Mouse (Mus musculus): ENCODE data around the gene Habp2. TPM values are rescaled to one million over a fixed set of nuclear protein-coding genes. Genes with fewer than 3 reads are reported as not detected.
"Not testable (repeated sequence)": the region's sequence is repeated elsewhere in the genome, so short reads cannot be mapped to it uniquely, and the experiment has no call there.

Habp2 gene
- polyA plus RNA-seq, 1 experiment, result 0.88 TPM

DNA sequence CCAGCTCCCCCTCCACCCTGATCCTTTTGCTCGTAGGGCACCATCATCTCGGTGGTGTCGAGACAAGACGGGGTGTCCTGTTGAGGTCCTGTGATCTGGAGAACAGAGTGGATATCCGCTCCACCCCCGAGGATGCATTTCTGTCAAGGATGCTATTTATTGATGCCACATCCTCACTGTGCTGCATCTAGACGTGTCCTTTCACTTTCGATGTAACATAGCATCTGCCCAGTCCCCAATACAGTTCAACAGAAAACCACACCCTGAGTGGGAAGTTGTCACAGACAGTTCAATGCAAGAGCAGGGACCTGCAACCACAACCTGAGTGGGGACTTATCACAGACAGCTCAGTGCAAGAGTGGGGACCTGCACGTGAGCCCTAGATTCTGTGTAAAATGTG lies 9.7 kb downstream of the Habp2 start:
- no peak for DNase-seq (ENCODE audit: low read depth)

DNA sequence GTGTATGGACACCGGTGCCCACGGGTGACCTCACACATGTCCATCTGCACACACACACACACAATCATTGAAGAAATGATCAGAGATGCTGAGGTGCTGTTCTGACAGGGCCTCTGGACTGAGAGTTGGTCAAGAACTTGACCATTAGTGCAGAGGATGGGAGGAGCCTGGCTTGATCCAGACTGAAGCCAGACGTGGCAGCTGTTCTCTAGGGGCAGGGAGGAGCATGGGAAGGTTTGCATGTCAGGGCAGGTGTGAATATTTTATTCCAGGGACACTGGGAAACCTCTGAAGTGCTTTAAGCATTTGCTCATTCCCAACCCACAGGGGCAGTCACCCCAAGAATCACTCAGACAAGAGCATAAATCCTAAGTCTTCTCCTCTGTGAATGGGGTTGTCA lies 10.3 kb downstream of the Habp2 start:
- no peak for DNase-seq (ENCODE audit: low read depth)

DNA sequence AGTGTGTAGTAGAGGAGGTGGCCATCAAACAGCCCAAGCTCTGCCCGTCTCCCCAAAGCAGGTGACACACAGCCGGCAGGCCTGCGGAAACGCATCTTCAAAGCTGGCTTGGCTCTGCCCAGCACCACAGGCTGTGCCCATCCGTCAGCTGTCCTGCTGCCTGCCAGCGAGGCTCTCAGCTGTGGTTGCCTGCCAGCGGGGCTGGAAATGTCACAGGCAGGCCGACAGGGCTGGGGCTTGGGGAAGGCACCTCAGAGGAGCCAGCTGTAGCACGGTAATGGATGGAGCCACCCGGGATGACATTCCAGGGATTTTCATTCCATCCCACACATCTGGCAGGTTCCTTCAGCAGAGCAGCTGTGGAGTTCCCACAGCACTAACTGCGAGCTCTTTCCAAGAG lies 13.9 kb downstream of the Habp2 start:
- DNase-seq (ENCODE audit: low read depth), result no peak

DNA sequence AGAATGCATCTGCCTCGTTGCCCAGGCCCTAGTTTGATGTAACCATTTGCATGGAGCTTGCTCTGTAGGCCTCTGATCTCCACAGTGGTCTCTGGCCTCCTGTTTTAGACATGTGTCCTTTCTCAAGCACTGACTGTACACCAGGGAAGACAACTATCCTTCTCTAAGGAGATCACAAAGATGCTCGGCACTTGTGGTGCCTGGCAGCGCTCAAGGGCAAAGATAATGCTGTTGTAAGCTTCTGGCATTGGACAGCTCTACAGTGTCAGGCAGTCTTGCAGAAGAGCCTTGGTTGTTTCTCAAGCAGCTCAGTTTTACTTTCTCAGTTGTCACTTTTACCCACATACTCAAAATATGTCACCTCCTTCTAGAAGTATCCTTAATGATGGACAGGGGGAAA lies 29.6 kb downstream of the Habp2 start:
- DNase-seq (ENCODE audit: low read depth), result no peak

DNA sequence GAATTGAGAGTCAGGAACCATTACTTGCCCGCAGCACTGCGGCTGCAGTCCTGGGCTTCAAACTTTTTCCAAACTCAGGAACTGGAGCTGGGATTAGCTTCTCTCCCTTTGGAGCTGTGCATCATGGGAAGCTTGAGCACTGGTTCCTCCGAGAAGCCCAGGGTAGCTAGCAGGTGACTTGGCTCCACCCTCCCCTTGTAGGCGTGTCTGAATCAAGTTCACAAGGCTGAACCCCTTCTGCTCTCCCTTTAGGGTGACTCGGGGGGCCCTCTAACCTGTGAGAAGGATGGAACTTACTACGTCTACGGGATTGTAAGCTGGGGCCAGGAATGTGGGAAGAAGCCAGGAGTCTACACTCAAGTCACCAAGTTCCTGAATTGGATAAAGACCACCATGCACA lies 32.3 kb downstream of the Habp2 start:
- DNase-seq (ENCODE audit: low read depth), result no peak

DNA sequence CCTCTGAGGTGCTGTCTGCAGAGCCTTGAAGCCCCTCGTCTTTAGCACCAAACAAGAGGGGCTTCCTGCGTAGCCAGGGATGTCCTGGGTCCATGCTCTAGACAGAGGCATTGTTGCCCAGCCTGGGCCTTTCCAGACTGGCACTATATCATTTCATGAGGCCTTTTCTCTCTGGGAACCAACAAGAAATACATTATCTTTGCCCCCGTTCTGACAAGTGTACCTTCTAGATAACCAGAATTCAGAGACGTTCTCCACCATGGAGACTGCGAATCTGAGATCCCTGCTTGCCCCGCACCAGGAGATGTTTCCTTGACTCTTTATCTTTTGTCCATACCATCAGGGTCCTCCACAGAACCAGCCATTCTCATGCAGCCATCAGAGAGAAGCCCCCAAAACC lies 32.7 kb downstream of the Habp2 start:
- no peak for DNase-seq (ENCODE audit: low read depth)

DNA sequence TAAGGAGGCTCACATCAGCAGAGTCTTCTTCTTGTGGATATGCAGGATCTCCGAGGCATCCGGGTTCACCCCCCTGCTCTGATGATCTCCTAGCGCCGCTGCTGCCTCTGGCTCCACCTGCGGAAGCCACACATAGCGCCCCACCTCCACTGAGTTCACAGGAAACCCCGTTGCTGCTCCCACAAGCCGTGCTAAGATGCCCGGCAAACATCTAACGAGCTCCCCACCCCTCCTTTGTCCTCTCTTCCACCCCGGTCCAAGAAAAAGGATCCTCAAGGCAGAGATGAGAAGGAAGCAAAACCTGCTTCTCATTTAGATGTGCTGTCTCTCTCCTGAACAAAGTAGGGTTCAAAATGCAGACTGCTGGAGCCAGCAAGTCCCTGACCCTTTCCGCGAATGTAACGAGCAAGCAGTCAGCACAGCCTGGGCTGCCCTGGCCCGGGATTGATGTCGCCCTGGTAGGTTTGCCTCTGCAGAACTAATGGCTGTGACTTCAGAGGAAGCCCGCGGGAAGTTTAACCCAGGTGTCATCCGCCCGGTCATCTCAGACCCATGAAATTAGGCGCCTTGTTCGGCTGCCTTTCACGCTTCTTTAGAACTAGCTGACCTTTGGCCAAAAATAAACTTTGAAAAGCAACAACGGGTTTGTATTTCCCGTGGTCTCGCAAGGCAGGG lies 33.4 kb downstream of the Habp2 start:
- no peak for DNase-seq (ENCODE audit: low read depth)

DNA sequence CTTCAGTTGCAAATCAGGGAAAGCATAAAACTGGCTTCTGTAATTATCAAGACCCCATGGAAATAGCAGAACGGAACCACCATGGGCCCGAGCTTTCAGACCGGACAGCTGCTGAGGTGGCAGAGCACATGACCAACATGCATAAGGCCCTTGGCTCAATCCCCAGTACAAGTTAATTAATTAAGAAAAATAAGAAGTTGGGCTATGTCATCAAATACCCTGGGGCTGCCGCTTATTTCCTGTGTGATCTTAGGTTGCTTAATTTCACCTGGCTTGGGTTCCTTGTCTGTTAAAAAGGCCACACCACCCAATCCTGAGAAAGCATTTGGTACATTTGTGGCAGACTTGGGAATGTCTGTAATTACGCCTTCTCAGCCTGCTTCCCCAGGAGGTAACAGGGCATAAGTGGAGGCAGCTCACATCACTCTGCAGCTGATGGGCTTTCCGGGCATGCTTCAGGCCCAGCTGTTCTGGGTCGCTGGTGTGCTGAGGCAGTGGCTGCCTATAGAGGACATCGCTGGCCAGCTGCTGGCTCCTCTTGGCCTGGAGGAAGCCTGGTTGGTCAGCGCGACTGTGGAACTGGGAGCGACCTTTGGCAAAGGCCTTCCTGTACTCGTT lies 34.5 kb downstream of the Habp2 start:
- DNase-seq (ENCODE audit: low read depth), result no peak

DNA sequence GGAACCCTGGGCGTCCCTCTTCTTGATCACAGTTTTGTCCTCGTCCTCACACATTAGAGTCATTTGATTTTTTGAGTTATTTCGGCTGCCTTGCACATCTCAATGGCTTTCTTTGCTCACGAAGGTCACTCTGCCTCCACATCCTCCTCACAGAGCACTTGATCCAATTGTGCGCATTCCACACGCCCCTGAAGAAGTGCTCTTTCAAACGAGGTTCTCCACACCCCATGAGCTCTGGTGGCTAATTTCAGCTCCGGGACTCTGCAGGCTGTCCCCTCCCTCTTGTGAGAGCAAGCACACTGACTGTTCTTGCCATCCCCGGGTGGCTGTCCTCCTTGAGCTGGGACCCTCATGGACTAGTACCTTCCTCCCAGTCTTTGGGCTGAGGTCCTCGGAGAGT lies 38.7 kb downstream of the Habp2 start:
- no peak for DNase-seq (ENCODE audit: low read depth)

DNA sequence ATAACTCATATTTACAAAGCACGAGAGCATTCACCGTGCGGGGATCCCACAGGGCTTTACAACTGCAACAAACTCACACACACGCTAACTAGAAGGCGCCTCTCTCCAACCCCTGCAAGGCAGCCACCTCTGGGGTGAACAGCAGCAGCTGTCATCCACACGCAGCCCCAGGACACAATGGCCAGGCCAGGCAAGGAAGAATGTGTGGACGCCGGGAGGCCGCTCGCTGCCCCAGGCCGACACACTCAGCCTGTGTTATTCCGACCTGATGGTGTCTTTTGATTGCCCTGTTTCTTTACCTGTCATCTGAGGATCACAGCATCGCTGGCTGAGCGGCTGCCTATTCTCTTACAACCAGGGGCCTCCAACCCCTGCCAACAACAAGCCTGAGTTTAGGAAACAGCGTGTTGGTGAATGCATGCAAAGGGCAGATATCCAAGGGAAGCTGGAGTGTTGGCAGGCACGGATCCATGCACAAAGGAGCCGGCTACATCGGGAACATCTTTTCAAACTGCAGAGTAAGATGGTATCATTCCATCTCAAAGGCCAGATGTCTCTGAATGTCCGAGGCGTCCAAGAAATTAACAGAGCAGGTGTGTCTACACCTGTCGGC lies 39.4 kb downstream of the Habp2 start:
- DNase-seq (ENCODE audit: low read depth), result no peak

DNA sequence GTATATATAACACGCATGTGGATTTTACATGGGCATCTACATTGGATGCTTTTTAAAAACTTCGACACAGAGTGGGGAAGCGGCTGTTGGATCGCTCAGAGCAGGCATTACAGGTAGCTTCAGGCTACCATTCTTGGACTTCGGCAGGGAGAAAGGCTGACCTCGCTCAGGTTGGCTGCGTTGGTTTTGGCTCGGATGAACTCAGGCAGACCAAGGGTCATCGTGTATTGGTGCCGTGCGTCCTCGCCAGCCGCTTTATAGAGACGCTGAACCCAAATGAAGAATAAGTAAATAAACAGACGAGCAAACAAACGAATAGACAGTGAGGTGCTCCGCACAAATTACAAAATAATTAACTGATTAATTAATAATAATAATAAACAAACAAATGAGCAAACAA lies 49.4 kb downstream of the Habp2 start:
- no peak for DNase-seq (ENCODE audit: low read depth)

DNA sequence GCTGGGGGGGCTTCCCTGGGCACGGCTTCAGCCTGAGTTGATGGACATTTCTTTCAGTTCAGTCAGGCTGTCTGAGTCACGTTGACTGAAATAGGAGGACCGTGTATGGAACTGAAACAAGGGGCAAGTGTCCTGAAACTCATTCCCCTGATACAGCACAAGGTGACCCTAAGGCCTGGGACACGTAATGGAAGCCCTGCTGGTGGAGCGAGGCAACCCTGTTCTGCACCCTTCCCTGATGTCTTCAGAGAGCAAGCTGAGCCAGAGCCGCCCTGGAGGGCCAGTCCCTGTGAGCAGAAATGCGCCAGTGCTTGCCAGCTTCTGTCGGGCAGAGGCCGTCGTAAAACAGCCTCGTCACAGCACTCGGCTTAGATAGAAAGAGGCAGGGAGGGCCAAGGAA lies 49.9 kb downstream of the Habp2 start:
- DNase-seq (ENCODE audit: low read depth), result no peak

DNA sequence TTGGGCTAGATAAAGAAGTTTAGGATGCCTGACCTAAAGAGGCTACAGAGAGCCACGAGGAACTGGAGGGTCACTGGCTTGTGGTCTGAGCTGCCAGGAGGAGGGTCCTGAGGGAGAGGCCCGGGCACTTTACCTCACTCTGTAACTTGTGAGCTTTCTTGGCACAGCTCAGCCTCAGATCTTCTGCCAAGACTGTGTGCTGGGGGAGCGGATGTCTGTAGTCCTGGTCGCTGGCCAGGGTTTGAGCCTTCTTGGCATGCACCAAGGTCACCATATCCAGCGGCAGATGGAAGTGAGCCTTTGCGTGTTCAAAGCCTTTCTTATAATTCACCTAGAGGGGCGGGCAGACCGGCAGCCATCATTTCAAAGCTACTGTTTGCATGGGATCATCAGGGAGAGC lies 55.1 kb downstream of the Habp2 start:
- no peak for DNase-seq (ENCODE audit: low read depth)

DNA sequence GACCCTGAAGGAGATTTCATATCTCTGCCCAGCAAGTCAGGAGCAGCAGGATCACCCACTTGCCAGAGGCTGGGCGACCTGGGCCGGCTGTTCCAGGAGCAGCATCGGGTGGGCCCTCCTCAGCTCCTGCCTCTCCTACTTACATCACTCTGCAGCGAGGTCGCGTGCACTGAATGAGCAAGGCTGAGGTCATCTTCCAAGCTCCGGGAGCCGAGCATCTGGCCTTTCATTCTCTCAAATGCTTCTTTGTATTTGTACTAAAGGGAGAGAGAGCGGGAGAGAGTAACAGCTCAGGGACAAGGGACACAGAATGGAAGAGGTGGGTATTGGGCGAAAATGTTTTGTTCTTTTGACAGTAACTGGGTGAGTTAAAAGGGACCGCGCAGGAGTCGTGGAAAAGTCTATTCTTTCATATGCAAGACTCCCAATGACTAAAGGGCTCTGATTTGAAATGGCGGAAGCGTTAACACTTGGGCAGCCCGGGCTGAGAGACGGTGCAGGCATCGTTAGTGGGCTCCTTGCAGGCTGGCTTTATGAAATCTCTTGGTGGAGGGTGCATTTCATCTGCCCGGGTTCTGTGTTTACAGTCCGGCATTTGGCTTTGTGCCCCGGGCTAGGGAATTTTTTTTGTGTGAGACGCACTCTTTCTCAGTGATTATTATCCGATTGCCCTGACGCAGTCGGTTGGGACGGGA lies 57.1 kb downstream of the Habp2 start:
- DNase-seq (ENCODE audit: low read depth), result no peak

DNA sequence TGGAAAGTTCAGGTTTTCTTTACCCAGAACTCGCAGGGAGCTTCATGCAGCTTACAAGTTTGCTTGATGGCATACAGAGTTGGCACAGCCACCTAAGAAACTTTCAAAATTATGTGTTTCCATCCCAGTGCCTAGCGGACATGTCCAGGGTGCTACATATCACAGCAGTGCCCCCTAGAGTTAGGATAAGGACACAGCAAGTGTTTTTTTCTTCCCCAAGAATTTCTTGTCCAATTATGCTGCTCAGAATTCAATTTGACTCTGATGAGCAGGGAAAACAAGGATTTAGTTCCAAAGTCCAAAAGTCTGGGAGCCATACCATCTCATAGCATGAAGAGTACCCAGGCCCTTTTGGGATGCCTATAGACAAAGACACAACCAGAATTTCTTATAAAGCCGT lies 59.1 kb downstream of the Habp2 start:
- no peak for DNase-seq (ENCODE audit: low read depth)

DNA sequence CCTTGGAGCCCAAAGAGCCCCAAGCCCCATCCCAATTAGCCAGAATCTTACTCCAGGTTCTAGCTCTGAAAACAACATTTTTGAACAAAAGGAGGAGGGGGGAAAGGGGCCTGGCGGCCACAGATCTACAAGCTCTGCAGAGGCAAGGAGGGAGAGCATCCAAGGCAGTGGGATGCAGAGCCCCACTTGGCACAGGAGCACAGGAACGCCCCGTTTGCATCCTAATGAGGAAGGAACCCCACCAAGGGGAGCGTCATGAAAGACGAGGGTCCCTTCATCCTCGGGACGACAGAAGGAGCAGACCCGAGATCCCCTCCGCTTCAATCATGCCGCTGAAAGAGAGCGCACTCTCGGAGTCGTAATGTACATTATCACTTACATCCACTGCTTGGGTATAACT lies 59.8 kb downstream of the Habp2 start:
- no peak for DNase-seq (ENCODE audit: low read depth)

DNA sequence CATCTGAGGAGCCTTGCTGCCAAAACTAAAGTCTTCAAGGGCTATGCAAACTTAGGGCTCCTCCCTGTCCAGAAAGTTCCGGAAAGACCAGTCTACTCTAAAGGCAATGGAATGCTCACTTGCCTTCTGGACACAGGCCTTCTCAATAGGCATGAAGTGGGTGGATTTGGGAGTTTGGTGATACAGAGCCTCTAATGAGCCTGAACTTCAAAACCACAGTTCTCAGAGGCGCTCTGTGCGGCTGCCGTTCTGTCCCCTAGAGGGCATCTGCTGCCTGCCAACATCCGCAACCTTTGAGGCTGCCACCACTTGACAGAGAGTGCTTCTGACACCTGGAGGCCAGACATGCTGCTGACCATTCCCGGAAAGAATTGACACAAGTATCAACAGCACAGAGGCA lies 62.4 kb downstream of the Habp2 start:
- no peak for DNase-seq (ENCODE audit: low read depth)

DNA sequence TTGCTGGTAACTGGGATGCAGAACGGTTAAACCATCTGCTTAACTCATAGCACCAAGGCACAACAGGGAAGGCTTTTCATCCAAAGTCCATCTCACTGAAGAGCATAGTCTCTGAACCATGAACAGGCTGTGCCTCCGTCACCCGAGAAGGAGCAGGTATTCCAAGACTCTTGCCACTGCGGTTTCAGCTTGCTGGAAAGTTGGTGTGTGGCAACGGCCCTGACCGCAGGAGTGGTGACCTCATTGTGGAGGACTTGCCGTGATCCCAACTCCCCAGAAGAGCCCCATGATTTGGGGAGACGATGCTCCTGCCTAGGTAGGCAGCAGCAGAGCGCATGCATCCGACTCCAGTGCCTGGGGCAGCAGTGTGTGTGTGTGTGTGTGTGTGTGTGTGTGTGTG lies 66.8 kb downstream of the Habp2 start:
- no peak for DNase-seq (ENCODE audit: low read depth)

DNA sequence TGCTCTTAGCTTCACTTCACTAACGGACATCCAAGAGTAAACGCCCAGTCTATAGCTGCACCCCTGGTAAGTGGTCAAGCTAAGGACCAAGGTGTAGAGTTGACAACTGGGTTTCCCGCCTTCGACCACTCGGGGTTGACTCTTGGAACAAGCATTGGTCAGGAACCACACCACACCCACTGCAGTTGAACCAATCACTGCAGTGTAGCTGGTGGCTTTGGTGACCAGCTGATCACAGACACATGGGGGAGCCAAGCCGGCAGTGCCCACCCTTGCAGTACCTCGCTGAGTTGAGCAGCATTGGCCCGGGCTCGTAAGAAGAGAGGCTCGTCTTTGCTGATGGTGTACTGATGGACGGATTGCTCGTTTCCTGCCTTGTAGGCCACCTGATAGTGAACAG lies 68.3 kb downstream of the Habp2 start:
- DNase-seq (ENCODE audit: low read depth), result no peak

DNA sequence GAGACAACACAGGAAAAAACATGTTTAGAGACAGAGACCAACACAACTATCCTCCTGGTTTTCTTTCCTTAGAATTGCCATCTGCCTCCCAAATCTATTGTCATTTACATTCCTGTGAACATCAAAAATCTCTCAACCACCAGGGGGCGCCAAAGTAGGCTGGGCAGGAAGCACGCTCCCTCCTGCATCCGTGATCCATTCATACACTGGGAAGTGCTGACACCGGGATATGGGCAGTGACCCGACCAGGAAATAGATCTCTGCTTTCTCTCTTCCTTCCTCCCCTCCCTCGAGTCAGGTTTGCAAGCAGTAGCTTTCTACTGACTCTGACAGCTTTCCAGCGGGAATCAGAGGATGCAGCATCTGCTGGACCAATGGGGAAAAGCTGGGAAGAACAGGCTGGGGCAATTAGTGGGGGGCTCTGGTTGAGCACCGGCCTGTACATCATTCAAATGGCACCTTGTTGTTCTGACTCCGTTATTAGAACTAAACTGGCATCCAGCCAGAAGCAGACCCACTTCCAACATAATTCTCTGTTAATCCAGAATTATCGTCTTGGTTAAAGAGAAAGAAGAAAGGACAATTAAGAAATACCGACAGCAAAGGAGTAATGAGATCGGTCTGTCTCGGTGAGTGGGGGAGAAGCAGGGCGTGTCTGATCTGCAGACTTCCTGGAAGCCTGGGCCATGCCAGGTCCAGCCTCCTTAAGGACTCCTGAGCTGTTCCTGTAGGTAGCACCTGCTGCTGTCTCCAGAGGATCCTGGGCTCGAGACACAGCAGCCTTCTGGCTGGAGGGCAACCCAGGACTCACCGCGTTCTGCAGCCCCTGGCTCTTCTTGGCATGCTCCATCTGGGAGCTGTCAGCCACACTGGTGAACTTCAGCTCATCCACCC lies 69.8 kb downstream of the Habp2 start:
- no peak for DNase-seq (ENCODE audit: low read depth)

DNA sequence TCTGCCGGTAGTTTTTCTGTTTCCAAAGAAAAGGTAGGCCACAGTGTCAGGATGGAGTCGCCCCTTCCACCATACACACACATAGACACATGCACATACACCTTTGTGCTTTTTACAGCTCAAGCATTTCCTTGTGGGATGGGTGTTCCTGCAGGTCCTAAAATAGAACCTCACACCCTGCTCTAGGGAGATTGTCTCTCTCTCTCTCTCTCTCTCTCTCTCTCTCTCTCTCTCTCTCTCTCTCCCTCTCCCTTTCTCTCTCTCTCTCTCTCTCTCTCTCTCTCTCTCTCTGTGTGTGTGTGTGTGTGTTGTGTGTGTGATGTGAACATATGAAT lies 70.4 kb downstream of the Habp2 start:
- DNase-seq (ENCODE audit: low read depth), result not testable (repeated sequence)

DNA sequence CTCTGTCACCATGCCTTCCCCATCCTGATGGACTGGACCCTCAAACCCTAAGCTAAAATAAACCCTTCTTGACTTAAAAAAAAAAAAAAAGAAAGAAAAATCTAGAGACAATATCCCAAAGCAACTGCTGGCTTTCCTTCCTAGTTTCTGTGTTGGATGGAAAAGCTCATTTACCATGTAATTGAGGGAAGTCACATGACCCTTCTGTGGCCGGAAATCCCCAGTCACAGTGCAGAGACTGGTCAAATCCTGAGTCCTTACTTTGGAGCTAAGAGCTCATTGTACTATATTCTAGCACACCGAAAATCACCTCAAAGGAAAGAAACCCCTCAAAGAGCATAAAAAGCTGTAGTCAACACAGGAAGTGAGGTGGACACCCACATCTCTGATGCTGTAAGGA lies 72.0 kb downstream of the Habp2 start:
- DNase-seq (ENCODE audit: low read depth), result no peak
